Mouse (Mus musculus) frontal cortex, adult 2 months (tissue): ENCODE results near the gene Slc48a1. TPM values are rescaled to one million over a fixed set of nuclear protein-coding genes. Genes with fewer than 3 reads are reported as not detected.

Experiments used
- DNase-seq, 2 experiments: peaks; one replicate each; pipeline ENCODE4 v3.0.0; 2022; ENCODE audit warnings: low spot score in 1 of 2; ENCODE audit errors: extremely low spot score in 1 of 2
- polyA plus RNA-seq: library from polyadenylated mRNA; depleted of rRNA; stranded (reverse); fragments of >200 nt; gene quantifications from 2 replicates; pipeline ENCODE4 v1.2.3, GENCODE M21; 2012; rRNA removed

Slc48a1 gene
- polyA plus RNA-seq: 107 and 117 TPM in 2 replicates

DNA sequence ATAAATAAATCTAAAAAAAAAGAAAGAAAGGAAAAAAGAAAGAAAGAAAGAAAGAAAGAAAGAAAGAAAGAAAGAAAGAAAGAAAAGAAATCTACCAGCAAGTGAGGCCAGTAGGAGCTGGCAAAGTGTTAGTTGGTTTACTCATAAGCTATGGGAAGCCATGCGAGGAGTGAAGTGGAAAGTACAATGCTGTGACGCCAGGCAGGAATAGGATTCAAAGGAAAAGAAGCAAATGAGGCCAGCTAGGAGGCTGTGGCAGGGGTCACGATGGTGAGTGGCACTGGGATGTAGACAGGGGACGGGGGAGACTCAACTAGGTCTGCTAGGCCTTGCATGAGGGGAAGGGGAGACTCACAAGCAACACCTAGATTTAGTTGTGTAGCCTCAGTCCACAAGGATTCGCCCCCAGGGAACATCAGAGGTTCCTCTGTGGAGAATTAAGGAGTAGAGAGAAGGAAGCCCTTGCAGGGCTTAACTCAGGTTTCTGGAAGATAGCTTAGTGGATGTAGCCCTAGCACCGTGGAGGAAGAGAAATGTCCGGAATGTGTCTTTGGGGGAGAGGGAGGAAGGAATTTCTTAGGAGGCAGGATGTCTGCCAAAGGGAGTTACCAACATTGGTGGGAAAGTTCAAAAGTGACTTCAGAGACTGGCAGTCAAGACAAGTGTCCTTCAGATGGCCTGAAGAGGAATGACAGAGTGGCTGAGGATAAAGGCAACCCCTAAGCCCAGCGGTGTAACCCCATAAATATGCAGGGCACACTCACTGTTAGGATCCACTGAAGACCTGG is at the start of gene Slc48a1:
Gene Slc48a1, plus strand, starts transcription at position 210 of the 788 bp plus-strand sequence.
- no peak for DNase-seq

DNA sequence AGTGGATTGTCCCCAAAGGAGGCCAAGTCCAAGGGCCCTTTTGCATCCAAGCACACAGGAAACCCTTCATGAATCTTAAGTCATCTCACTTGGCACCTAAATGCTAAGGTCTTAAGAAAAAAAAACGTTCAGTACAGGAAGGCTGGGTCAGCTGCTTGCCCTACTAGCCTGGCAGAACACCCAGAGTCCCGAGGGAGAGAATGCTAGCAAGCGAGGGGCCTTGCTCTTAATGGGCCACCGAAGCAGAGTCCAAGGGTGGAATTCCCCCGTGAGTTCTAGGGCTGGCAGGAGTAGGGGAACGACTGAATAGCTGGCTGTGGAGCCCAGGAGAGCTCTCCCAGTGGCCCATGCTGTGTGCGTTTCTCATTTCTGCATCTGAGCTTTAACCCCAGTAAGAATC is 49.5 kb upstream of the Slc48a1 start:
- peak in 1 of 2 experiments; percentile 45 for DNase-seq

DNA sequence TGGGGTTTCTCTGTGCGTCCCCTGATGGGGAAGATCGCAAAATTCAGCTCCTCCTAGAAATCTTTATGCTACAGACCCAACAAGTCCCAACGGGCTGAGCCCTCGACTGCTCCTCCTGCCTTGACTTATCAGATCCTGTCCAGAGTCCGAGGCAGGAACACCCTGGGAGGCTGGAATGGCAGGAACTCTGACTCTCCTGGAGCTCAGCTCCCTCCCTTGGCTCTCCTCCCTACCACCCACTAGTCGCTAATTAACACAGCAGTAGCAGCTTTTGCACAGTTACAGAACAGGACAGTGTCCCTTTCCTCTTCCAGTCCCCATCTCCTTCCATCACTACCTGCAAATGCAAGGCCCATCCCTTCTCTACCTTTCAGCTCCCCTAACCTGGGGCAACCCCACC is 48.0 kb upstream of the Slc48a1 start:
- no peak for DNase-seq

DNA sequence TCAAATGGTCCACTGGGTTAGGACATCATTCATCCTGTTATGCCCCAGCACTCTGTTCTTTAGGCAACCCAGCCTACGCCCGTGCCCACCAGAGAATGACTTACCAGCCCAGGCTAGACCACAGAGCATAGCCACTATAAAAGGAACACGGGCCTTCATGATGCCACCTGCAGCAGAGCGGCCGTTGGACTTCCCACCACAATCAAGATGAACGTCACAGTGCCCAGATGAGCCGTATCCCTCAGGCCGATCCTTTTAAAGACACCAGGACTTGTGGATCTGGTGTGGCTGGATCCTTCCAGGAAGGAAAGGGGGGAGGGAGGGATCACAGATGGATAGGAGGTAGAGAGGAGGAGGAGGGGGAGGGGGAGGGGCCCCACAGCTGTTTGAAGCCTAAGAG is 47.2 kb upstream of the Slc48a1 start, which contains the start of gene Endou:
Gene Endou, minus strand, starts transcription at position 229 of the 400 bp plus-strand sequence.
- DNase-seq: no peak

DNA sequence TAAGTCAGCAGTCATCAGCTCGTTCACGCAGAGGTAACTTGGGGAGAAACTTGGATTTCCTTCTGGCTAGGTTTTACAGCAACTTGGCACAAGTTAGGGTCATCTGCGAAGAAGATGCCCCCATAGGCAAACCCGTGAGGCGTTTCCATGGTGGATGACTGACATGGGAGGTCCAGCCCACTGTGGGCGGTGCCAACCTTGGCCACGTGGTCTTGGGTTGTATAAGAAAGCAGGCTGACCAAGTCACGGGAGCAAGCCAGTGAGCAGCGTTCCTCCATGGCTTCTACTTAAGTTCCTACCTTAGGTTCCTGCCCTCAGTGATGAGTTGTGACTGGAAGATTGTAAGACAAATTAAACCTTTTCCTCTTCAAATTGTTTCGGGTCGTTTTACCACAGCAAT is 46.3 kb upstream of the Slc48a1 start:
- DNase-seq: no peak

DNA sequence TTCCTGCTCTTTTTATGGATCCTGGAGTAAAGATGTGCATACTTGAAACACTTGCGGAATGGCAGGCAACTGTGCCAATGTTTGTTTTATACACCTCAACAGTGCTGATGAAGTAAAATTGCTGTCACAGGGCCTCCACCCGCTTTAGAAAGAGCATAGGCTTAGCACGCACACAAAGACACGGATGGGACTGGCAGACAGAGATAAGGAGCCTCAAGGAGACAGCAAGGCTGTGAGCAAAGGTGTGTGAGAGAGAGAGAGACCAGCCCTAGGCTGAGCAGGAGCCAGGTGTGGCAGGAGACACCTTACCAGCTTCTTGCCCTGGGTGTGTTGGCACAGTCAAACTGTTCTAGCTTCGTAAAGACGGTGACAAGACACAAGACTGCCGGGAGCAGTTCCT is 39.4 kb upstream of the Slc48a1 start:
- no peak for DNase-seq

DNA sequence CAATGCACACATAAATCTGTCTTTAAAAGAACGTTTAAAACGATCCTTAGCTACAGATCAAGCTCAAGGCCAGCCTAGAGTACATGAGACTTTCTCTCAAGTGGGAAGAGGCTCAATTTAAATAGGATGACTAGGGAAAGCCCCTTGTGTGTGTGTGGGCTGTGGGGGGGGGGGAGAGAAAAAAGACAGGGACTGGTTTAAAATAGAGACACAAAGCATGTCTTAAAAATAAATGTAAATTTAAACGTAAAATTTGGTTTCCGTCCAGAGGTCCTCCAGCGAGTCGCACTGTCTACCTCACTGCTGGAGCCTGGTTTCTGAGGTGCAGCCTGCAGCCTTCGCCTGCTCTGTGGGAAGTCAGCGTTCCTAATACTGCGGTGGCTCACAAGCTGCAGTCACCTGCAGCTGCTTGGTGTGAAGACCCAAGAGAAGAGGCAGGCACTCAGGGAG is 38.0 kb upstream of the Slc48a1 start:
- DNase-seq: no peak

DNA sequence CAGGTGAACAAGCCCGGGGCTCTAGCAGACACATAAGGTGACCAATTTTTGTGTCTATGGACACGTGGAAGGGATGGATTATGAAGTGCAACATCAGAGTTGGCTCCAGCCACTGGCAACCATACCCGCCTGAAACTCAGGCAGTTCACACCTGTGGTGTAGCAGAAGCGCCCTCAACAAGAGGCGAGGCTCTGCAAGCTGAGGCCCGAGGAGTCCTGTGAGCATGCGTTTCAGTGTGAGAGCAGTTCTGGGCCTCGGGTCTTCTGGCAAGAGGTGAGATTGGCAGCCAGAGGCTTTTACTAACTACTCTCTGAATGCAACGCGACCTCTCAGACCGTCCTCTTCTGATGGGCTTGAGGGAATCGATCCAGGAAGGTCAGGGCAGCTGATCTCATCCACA is 36.7 kb upstream of the Slc48a1 start:
- DNase-seq: no peak

DNA sequence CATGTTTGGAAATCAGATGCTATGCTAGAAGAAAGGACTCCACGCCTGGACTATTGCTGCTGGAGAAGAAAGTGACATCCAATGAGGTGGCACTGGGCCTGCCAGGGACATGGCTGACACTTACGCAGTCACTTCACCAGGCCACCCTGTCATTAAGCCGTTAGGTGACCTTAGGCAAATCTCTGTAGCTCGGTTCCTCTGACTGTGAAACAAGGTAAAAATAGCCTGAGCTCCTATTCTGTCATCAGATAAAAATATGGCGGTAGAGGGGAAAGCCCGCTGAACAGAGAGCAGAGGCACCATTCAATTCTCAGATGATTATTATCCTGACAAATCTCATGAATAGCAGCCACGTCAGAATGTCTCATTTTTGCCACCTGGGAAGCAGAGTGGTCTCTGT is 36.2 kb upstream of the Slc48a1 start:
- DNase-seq: no peak

DNA sequence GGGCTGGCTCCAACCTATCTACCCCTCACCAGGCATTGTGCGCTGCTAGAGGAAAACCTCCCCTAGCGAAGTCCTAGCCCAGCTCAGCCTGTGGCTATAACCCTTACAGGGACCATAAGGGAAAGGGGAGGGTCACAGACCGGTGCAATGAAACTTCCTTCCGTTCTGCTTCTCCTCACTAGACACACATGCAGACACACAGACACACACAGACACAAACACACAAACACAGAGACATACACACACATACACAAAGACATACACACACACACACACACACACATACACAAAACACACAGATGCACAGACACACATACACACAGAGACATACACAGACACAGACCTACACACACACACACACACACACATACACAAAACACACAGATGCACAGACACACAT is 35.7 kb upstream of the Slc48a1 start:
- DNase-seq: no peak

DNA sequence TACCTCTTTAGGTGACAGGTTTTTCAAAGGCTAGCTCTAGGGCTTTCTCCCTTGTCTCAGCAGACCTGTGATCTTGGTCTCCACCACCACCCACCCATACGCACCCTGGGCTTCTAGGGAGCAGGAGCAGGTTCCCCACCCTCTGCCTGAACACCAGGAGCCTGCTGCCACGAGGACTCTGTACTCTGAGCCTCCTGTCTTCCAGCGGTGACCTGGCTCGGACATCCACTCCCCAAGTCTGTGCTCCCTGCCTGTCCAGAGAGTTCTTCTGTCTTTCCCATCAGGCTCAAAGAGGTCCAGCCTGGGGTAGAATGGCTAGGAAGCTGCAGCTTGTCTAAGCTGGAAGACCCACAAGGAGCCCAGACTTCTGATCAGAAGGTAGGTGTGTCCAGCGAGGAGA is 35.1 kb upstream of the Slc48a1 start:
- DNase-seq: no peak

DNA sequence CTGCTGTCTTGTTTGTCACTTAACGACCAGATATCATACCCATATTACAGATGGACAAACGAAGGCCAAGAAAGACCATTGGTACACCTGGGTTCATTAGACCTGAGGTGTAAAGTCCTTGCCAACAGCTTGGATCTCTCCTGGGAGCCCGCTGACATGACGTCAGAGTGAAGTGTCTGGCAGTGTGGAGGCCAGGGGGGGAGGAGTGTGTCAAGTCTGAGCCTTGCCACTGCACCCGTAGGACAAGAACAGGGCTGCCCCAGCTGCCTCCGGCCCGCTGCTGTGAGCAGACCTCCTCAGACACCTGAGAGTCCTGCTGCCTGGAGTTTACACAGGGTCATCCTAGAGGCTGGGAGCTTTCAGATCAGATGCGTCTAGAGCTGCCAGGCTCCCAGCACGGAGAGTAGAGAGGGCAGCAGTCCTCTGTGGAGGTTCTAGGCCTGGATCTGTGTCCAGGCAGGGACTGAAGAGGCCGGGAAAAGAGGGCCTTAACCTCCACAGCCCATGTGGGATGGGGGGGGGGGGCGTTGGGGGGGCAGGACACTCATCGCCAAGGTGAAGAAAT is 34.3 kb upstream of the Slc48a1 start:
- no peak for DNase-seq

DNA sequence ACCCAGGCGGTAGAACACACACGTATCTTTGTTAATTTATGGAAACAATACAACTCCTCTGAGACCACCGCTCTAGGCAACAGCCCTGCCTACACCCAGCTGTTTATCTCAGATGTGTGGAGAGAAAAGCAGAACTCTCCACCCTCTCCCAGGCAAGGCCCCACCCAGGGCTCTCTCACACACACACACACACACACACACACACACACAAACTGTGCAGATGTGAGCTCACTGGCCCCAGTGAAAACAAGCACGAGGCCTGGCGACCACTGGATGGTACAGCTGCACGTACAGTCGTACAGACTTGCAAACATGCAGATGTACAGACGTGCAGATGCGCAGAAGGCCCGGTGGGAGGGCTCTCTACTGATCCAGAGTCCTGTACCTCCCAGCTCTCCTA is 33.4 kb upstream of the Slc48a1 start:
- DNase-seq: no peak

DNA sequence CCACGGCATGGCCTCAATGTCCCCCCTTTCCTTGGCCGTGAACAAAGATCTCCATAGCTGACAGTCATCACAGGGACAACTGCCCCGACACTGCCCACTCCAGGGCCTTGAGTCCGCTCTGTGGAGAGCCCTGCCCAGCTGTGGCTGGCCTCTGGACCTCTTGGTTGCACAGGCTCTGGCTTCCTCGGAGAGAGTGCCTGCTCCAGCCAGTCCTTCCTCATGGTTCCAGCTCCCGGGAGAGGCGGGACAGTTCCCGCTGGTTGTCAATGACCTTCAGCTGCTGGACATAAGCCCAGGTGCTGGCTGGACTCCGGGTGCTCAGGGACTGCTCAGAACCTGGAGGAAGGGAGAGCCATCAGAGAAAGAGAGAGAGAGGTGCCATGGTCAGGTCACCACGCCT is 33.0 kb upstream of the Slc48a1 start:
- DNase-seq: no peak

DNA sequence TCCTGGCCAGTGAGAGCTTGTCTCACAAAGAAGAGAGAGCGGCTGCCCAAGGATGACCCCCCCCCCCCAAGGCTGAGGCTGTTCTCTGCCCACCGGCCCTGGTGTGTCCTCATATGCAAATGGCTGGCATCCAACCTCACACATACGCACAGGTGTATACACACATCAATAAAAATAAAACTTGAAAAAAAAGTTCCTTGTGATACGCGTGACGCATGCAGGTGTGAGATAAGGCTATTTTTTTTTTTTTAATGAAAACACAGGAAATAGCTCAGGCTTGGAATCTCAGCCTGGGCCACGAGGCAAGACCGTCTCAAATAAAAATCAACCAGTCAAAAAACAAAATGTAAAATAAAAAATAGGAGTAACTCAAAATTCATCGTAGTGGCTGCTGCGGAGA is 32.0 kb upstream of the Slc48a1 start:
- DNase-seq: no peak

DNA sequence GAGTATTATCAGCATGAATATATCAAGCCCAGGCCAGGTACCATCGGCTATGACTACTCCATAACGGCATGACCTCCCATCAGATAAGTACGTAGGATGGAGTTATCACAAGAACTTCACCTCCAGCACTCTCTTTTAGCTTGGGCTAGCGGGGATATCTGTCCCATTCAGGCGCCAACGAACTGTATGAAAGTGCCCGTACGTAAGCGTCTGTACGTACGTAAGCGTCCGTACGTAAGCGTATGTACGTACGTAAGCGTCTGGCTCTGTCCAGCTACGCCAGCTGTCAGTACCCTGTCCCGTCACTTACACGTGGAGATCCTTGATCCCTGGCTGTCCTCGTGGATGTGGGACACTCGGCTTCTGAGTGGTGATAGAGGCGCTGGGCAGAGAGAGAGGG is 31.6 kb upstream of the Slc48a1 start:
- no peak for DNase-seq

DNA sequence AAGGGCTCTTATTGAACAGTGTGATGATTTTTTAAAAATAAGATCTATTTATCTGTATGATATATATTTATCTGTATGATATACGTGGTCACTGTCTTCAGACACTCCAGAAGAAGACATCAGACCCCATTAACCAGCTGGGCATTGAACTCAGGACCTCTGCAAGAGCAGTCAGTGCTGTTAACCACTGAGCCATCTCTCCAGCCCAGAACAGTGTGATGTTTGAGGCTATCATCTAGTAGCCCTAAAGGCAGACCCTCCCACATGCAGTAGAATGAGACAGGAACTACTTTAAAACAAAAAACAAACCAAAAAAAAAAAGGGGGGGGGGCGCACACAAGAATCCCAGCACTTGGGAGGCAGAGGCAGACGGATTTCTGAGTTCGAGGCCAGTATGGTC is 30.8 kb upstream of the Slc48a1 start:
- DNase-seq: no peak

DNA sequence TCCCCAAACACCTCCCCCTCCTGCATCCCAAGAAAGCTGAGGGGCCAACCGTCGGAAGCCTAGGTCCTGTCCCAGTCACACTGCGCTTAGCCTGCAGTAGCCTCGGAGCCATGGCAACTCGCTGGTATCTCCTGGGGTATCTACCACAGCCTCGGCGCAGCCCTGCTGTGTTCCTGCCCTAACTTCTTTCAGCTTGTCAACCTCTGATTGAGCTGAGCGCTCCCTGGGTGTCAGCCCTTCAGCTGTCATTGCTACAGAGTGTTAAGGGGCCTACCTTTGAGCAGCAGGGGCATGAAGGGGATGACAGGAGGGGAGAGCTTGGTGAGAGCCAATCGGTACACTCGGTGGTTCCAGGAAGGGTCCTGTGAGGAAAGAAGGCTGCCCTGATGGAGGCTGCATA is 30.0 kb upstream of the Slc48a1 start:
- no peak for DNase-seq

DNA sequence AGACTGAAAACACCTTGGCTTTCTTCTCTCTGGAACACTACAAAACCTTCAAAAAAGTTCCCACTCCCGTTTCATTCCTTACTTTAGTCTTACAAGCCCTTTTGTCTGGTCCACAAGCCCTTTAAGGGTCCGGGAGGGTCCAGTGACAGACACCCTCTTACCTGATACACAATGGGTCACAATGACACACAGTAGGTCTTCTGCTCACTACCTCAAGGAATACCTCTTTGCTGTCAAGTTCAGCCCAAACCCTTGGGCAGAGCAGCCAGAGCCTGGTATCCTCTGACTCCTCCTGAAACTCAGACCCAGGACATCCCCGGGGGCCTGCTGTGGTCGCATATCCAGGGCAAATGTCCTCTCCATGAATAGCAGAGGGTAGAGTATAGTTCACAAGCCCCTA is 29.4 kb upstream of the Slc48a1 start:
- no peak for DNase-seq

DNA sequence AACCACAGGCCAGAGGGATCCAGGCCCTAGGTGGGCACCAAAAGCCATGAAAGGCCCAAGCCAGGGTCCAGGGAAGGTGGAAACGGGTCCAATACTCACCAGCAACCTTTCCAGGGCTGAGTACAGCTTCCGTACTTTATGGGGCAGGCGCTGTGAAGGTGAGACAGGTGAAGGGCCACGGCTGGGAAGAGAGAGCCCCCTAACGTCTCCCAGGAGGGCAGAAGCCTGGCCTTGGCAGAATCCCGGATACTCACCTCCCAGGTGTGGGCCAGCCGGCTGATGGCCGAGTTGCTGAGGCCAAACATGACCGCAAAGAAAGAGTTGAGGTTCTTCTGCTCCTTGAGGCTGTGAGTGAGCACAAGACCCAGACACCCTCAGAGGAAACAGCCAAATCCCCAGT is 28.9 kb upstream of the Slc48a1 start:
- DNase-seq: no peak

DNA sequence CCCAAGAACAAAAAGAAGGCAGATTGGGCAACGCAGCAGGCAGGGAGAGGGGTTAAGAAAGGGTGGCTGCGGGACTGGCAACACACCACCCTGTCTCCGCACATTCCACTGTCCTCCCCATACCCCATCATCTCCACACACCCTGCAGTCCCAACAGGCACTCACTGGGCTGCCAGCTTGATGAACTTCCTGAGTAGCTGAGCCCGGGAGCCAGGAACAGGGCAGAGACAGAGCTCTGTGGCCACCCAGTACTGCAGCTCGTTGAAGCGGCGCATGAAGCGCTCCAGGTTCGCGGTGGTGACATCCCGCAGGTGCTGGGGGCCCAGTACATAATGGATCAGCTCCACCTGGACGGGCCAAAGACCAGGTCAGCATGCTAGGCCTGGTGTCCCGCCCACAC is 28.5 kb upstream of the Slc48a1 start:
- DNase-seq: no peak

DNA sequence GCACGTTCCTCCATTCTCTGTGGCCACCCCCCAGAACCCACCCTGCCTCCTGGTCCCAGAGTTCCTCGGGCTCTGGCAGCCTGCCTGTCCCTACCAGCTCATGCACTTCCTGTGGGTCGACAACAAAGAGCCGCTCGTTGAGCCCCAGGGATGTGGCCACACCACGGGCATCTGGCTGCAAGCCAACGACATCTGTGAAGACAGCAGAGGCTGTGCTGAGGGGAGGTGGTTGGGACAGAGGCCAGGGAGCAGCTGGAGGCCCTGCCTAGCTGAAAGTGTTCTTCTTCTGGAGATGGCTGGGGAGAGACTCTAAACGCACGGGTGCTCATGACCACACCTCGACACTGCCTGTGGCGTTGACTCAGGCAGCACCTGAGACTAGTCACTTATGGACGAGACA is 27.6 kb upstream of the Slc48a1 start:
- peak; percentile 77 to 82 for DNase-seq
